Mouse (Mus musculus): ENCODE measurements around the gene Fis1. TPM values are rescaled to one million over a fixed set of nuclear protein-coding genes. Genes with fewer than 3 reads are reported as not detected.
"Not testable (repeated sequence)": the region's sequence is repeated elsewhere in the genome, so short reads cannot be mapped to it uniquely, and the experiment has no call there.

Fis1 gene
- polyA plus RNA-seq, 1 experiment = 179 TPM

DNA sequence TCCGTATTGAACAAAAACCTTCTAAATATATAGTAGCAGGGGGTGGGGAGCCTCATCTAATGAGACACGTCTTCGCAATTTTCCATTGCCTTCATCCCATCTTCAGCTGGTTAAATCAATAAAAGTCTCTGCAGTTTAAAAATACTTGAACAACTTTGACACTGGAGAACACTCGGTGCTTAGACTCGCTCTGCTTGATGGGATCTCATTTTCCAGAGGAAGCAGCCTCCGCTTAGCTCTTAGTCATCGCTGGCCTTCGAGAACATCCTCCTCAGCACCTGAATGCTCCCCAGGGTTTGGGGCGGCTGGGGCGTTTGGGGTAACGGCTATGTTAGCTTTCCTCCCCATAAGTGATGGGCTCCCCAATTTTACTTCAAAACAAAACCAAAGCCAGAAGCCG, 8.0 kb upstream of the Fis1 start:
- no peak overlapping the region for H3K27ac ChIP-seq (ENCODE audit: control insufficient read depth, insufficient read depth, low read depth, low read length, poor library complexity)
- H3K4me1 ChIP-seq (ENCODE audit: control insufficient read depth, insufficient read depth, low read length) = no peaks in the 10 kb centered on the region
- TF ChIP-seq CTCF (IDR thresholded peaks at IDR 0.05; ENCODE audit: control insufficient read depth, insufficient read depth, low read length) = no peak
- TF ChIP-seq POLR2A (IDR thresholded peaks at IDR 0.05; ENCODE audit: borderline replicate concordance, control insufficient read depth, low read depth, low read length) = no peak
- no peak overlapping the region for H3K4me3 ChIP-seq (replicated peaks; ENCODE audit: control insufficient read depth, low read depth, low read length)
- 78% methylated on average over 12 of the region's 12 CpGs for WGBS

DNA sequence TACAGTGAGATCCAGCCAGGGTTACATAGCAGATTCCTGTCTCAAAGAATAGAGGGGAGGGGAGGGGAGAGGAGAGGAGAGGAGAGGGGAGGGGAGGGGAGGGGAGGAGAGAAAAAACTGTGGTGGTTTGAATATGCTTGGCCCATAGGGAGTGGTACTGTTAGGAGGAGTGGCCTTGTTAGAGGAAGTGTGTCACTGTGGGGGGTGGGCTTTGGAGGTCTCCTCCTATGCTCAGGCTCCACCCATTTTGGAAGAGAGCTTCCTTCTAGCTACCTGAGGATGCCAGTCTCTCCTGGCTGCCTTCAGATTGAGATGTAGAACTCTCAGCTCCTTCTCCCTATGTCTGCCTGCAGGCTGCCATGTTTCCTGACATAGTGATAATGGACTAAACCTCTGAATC, 5.2 kb upstream of the Fis1 start:
- TF ChIP-seq CTCF (IDR thresholded peaks at IDR 0.05; ENCODE audit: control insufficient read depth, insufficient read depth, low read length) (no peak), POLR2A (IDR thresholded peaks at IDR 0.05; ENCODE audit: borderline replicate concordance, control insufficient read depth, low read depth, low read length) (no peak)
- no peak overlapping the region for H3K27ac ChIP-seq (ENCODE audit: control insufficient read depth, insufficient read depth, low read depth, low read length, poor library complexity)
- no peaks in the 10 kb centered on the region for H3K4me1 ChIP-seq (ENCODE audit: control insufficient read depth, insufficient read depth, low read length)
- no peak overlapping the region for H3K4me3 ChIP-seq (replicated peaks; ENCODE audit: control insufficient read depth, low read depth, low read length)

GRCm38 (mm10) chr5:136949551-136950336, 3.3 kb upstream of the Fis1 start:
- WGBS = 73% methylated on average over 14 of the region's 14 CpGs
- H3K4me3 ChIP-seq (replicated peaks; ENCODE audit: control insufficient read depth, low read depth, low read length); H3K4me1 ChIP-seq (ENCODE audit: control insufficient read depth, insufficient read depth, low read length); H3K27ac ChIP-seq (ENCODE audit: control insufficient read depth, insufficient read depth, low read depth, low read length, poor library complexity): not testable (repeated sequence)

GRCm38 (mm10) chr5:136950521-136950920, 2.6 kb upstream of the Fis1 start:
- no peak overlapping the region for H3K4me3 ChIP-seq (replicated peaks; ENCODE audit: control insufficient read depth, low read depth, low read length)
- WGBS = 79% methylated on average over 6 of the region's 6 CpGs
- no peak for TF ChIP-seq POLR2A (IDR thresholded peaks at IDR 0.05; ENCODE audit: borderline replicate concordance, control insufficient read depth, low read depth, low read length)
- TF ChIP-seq CTCF (IDR thresholded peaks at IDR 0.05; ENCODE audit: control insufficient read depth, insufficient read depth, low read length) = no peak

DNA sequence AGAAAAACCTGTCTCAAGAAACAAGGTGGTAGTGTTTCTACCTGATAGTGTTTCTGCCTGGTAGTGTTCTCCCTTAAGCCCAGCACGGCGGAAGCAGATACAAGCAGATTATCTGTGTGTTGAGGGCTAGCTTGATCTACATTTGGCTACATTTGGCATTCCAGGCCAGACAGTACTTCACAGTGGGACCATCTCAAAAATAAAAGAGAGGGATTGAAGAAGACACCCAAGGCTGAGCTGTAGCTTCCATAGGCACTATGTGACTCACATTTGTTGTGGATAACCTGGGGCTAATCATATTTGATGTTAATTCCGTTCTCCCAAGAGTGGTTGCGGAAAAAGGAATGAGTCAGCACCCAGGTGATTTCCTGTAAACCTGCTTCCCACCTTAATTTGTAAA, 922 bp upstream of the Fis1 start:
- WGBS = 44% methylated on average over 4 of the region's 4 CpGs
- TF ChIP-seq CTCF (IDR thresholded peaks at IDR 0.05; ENCODE audit: control insufficient read depth, insufficient read depth, low read length) (no peak), POLR2A (IDR thresholded peaks at IDR 0.05; ENCODE audit: borderline replicate concordance, control insufficient read depth, low read depth, low read length) (no peak)

More at GRCm38 (mm10) chr5:136950521-136950920, 2.6 kb upstream of the Fis1 start:
- Histone ChIP-seq H3K4me1 (ENCODE audit: control insufficient read depth, insufficient read depth, low read length) (no peaks in the 10 kb centered on the region; the same call in 1 of the 2 replicates), H3K27ac (ENCODE audit: control insufficient read depth, insufficient read depth, low read depth, low read length, poor library complexity) (no peak overlapping the region)

GRCm38 (mm10) chr5:136953440-136953951, 421 bp downstream of the Fis1 start:
- TF ChIP-seq CTCF (IDR thresholded peaks at IDR 0.05; ENCODE audit: control insufficient read depth, insufficient read depth, low read length) (no peak), POLR2A (IDR thresholded peaks at IDR 0.05; ENCODE audit: borderline replicate concordance, control insufficient read depth, low read depth, low read length) (no peak)
- 3% methylated on average over 12 of the region's 12 CpGs for WGBS
- H3K4me3 ChIP-seq (replicated peaks; ENCODE audit: control insufficient read depth, low read depth, low read length) = peak overlapping the region; percentile 72
- H3K4me1 ChIP-seq (ENCODE audit: control insufficient read depth, insufficient read depth, low read length) = no peaks in the 10 kb centered on the region; the same call in 1 of the 2 replicates
- peak overlapping the region; percentile 53; the same call in 1 of the 2 replicates for H3K27ac ChIP-seq (ENCODE audit: control insufficient read depth, insufficient read depth, low read depth, low read length, poor library complexity)

More for the DNA sequence above, 922 bp upstream of the Fis1 start:
- no peak overlapping the region for H3K4me3 ChIP-seq (replicated peaks; ENCODE audit: control insufficient read depth, low read depth, low read length)
- H3K4me1 ChIP-seq (ENCODE audit: control insufficient read depth, insufficient read depth, low read length) = no peaks in the 10 kb centered on the region; the same call in 1 of the 2 replicates
- no peak overlapping the region for H3K27ac ChIP-seq (ENCODE audit: control insufficient read depth, insufficient read depth, low read depth, low read length, poor library complexity)

GRCm38 (mm10) chr5:136955622-136956021, 2.5 kb downstream of the Fis1 start:
- H3K4me1 ChIP-seq (ENCODE audit: control insufficient read depth, insufficient read depth, low read length) = no peaks in the 10 kb centered on the region; the same call in 1 of the 2 replicates
- H3K4me3 ChIP-seq (replicated peaks; ENCODE audit: control insufficient read depth, low read depth, low read length) = no peak overlapping the region
- WGBS = 63% methylated on average over 4 of the region's 4 CpGs
- H3K27ac ChIP-seq (ENCODE audit: control insufficient read depth, insufficient read depth, low read depth, low read length, poor library complexity) = no peak overlapping the region
- TF ChIP-seq CTCF (IDR thresholded peaks at IDR 0.05; ENCODE audit: control insufficient read depth, insufficient read depth, low read length) = no peak
- no peak for TF ChIP-seq POLR2A (IDR thresholded peaks at IDR 0.05; ENCODE audit: borderline replicate concordance, control insufficient read depth, low read depth, low read length)

DNA sequence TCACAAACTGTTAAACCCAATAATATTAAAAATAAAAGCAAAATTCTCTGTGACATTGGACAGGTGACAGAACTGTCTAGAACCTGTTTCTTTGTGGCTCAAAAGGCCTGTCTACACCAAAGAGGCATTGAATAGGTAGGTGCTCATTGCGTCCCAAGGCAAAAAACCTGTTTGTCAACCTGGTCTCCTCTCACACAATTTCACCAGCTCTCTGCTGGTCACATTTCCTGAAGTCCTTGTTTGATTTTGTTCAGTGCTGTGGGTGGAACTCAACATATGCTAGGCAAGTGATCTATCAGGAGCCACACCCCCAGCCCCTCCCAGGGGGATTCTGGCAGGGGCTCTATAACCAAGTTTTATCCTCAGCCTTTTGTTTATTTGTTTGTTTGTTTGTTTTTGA, 4.2 kb downstream of the Fis1 start:
- TF ChIP-seq POLR2A (IDR thresholded peaks at IDR 0.05; ENCODE audit: borderline replicate concordance, control insufficient read depth, low read depth, low read length) (no peak), CTCF (IDR thresholded peaks at IDR 0.05; ENCODE audit: control insufficient read depth, insufficient read depth, low read length) (no peak)
- H3K4me1 ChIP-seq (ENCODE audit: control insufficient read depth, insufficient read depth, low read length) = no peaks in the 10 kb centered on the region; the same call in 1 of the 2 replicates
- 73% methylated on average over 1 of the region's 1 CpGs for WGBS
- H3K4me3 ChIP-seq (replicated peaks; ENCODE audit: control insufficient read depth, low read depth, low read length) = no peak overlapping the region
- H3K27ac ChIP-seq (ENCODE audit: control insufficient read depth, insufficient read depth, low read depth, low read length, poor library complexity) = no peak overlapping the region

All from bone marrow, adult 2 months (tissue).